Mouse (Mus musculus): ENCODE measurements at regions not wholly inside any gene's neighbourhood (a gene's known extent, or its start where the extent isn't known, plus 50 kb on each side); places are given as distances from the start of the nearest gene placed in this dataset.

DNA sequence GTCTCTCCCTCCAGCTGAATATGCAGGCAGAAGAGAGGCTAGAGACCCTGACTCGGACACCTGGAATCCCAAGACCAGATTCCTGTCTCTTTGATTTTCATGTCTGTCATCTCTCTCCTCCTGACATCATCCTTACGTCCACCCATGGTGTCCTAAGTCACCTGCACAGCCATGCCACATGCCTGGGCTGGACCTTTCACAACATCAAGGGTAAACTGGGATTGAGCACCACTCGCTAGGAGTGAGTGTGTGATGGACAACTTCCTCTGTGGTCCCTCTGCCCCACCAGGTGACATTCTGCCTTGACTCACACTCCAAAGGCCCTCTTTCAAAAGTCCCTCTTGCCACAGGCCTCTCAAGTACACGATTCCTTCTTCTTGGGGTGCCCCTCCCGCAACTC, 244.1 kb downstream of the Bcl11b start:
- no peak for DNase-seq (ENCODE audit: low read depth, low spot score)

- no peak for DNase-seq (ENCODE audit: low read depth, low spot score)
Observed at GRCm38 (mm10) chr12:107759911-107760310, 243.5 kb downstream of the Bcl11b start.

DNA sequence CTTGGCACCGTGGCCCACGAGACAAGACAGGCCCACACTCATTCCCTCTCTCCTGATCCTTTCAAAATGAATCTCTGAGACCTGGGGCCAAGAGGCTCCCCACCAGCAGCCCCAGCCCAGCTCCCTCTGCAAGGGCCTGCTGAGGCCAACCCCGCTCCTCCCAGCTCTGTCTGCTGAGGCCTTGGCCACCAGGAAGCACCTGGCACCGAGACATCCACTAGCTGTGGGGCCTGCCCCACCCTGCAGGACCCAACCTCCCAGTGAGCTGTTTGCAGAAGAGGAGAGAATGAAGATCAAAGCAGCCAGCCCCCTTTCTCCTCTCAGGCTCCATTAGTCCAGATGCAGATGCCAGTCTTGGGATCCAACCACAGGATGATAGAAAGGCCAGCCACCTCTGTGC, 241.3 kb downstream of the Bcl11b start:
- DNase-seq (ENCODE audit: low read depth, low spot score): no peak

DNA sequence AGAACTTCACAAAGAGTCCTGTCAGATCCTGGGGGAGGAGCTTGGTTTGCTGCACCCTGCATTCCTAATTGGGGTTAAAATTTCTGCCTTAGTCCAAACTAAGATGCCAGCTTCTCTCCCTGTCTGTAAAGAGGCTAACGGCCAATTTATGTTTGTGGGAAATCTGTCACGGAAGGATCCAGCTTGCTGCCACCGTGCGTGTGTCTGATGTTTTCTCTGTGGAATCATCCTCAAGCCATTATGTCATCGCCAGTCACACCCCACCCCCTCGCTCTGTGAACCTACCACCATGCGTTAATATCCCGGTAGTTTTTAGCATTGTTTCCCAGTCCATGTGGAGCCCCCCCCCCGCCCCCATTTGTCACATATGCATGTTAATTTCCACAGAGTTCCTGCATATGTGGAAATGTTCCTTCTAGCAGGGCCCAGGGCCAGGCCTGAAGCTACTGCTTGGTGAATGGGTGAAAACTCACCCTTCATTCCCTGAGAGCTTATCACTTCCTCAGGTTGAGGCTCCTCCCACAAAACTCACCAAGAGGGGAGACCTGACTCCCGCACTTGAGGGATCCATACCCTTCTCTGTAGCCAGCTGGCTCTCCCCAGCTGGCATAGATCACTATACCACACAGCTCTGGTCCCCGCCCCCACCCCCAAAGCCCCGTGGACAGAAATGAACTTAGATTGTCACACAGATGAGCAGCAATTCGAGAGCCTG, 233.4 kb downstream of the Bcl11b start:
- no peak for DNase-seq (ENCODE audit: low read depth, low spot score)

- DNase-seq (ENCODE audit: low read depth, low spot score): no peak
Observed at GRCm38 (mm10) chr12:107770516-107770836, 232.9 kb downstream of the Bcl11b start.

GRCm38 (mm10) chr12:107771325-107771724, 232.1 kb downstream of the Bcl11b start:
- no peak for DNase-seq (ENCODE audit: low read depth, low spot score)

- DNase-seq (ENCODE audit: low read depth, low spot score): peak; percentile 18
Observed at GRCm38 (mm10) chr12:107771809-107772208, 231.6 kb downstream of the Bcl11b start.

- no peak for DNase-seq (ENCODE audit: low read depth, low spot score)
Observed at GRCm38 (mm10) chr12:107778046-107778445, 225.4 kb downstream of the Bcl11b start.

DNA sequence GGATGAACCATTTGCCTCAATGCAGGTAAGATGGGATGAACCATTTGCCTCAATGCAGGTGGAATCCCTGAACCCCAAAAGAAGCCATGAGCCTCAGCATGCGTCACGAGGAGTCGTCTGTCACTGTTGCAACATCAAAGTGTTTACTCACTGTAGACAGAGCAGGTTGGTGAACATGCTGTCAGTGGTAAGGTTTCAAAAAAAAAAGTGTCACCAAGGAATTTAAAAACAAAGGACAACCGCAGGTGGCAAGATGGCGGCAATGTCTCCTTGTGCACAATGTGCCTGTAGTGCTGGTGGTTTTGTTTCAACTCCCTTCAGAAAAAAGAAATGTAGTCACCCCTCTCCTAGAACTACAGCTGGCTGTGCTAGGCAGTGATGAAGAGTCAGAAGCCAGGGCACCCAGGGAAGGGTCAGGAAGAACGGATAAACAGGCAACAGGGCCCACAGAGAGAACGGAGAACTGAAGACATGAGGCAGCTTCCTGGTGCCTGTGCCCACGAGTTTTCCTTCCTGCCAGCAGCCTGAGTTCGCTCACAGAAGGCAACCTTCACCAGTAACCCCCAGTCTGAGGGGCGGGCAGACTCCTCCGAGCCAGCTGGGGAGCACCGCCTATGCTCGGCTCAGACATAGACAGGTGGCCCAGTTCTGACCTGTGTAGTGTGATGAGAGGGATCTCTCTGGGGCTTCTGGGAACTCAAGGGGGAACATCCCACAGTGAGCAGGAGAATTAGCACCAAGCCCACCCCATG, 223.9 kb downstream of the Bcl11b start:
- DNase-seq (ENCODE audit: low read depth, low spot score): peak; percentile 16

DNA sequence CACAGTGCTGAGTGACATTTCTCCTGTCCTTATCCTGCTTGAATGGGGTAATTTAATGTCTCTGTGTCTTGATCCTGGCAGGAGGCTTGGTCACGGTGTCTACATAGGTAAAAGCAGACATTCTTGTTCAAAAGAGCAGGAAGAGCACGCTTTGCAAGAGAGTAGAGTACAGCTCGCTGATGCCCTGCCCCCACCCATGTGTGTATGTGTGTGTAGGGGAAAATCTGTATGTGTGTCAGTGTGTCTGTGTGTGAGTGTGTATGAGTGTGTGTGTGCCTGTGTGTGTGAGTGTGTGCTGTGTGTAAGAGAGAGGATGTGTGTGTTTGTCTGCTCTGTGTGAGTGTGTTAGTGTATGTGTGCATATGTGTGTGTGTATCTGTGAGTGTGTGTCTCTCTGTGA, 221.3 kb downstream of the Bcl11b start:
- DNase-seq (ENCODE audit: low read depth, low spot score): no peak

GRCm38 (mm10) chr12:107783831-107784230, 219.6 kb downstream of the Bcl11b start:
- DNase-seq (ENCODE audit: low read depth, low spot score): no peak

- no peak for DNase-seq (ENCODE audit: low read depth, low spot score)
Observed at GRCm38 (mm10) chr12:107789818-107790217, 213.6 kb downstream of the Bcl11b start.

DNA sequence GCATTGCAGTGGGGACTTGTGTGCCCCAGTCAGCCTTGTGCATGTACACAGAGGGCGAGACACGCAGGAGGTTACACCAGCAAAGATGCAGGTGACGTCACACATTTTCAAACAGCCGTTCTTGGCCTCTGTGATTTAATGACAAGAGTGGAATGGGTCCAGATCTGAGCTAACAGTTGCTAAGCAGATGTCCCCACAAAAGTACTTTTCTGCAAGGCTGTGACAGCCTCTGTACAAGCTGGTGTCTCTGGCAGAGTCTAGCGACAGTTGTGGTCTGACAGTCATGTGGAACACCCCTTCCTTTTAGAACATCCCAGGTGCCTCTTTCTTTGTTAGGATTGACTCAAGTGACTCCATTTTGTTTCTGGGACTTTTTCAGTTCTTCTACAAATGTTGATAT, 203.1 kb downstream of the Bcl11b start:
- DNase-seq (ENCODE audit: low read depth, low spot score): no peak

- no peak for DNase-seq (ENCODE audit: low read depth, low spot score)
Observed at GRCm38 (mm10) chr12:107807634-107808033, 195.8 kb downstream of the Bcl11b start.

GRCm38 (mm10) chr12:107808158-107808715, 195.2 kb downstream of the Bcl11b start:
- no peak for DNase-seq (ENCODE audit: low read depth, low spot score)

DNA sequence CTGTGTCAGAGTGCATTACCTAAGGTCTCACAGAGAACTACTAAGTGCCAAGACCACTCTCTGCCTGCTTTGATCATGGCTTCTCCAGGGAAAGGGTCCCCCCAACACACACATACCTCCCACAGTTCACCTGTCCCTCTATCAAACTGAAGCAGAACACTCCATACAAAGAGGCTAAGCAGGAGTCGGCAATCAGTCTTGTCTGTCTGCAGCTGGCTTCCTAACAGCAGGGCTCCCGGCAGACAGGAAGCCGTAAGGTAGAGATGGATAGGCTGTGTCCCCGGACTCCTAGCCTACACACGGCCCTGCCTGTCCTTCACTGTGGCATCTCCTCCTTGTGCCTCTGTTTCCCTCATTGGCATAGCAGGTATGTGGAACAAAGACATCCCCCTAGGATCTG, 192.2 kb downstream of the Bcl11b start:
- no peak for DNase-seq (ENCODE audit: low read depth, low spot score)

- no peak for DNase-seq (ENCODE audit: low read depth, low spot score)
Observed at GRCm38 (mm10) chr12:107812549-107813335, 190.7 kb downstream of the Bcl11b start.

DNA sequence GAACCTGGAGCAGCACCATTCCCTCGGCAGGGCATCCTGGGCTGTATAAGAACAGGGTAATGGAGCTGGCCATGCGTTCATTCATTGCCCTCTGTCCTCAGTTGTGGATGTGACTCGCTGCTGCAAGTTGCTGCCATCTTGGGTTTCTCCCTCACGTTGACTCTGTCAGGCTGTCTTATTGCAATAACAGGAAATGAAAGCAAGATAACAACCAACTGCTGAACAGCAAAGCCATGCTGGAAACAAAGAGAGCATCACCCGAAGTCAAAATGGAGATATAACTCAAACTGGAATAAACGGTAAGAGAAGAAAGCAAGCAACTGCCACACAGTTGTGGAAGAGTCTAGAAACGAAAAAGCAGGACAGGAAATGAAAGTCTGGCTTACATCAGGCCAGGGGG, 188.5 kb downstream of the Bcl11b start:
- no peak for DNase-seq (ENCODE audit: low read depth, low spot score)

DNA sequence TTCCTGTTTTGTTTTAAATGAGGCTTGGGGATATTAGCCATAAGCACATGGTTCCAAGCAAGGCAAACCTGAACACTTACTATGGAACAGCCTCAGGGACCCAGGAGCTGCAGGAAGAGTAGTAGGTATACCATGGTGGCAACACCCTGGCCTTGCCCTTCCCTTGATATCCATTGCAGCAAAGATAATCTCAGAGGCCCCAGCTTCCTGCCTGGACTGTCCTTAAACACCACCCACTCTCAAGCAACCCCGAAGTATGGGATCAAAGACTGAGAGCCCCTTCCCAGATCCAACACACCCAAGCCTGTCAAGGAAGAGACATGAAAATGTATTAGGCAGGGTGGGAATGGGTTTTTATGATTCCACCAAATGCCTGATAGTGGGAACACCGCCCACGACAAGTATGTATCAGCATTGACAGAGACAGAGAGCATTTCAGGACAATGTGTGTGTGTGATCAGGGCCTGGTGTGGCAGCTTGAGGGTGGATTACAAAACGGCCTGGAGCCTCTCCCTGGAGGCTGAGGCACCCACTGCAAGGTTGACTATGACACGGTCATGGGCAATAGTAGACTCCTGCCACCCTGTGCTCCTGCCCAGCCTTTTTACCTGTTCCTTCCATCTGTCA, 179.5 kb downstream of the Bcl11b start:
- no peak for DNase-seq (ENCODE audit: low read depth, low spot score)

DNA sequence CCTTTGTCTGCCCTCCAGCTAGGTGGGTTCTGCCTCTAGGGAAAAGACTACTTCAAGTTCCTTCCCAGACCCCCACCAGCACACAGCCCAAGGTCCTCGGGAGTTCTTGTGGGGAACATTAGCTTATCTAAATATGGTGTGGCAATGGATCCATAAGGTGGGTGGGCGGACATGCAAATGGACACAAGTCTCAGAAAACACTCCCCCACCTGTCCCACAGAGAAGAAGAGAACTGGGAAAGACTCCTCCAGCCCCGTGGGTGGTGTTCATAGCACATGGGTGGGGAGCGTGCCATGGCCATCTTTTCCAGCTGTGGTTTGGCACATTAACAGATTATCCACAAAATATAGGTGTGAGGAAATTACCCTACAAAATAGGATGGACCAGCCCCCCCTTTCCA, 177.5 kb downstream of the Bcl11b start:
- no peak for DNase-seq (ENCODE audit: low read depth, low spot score)

DNA sequence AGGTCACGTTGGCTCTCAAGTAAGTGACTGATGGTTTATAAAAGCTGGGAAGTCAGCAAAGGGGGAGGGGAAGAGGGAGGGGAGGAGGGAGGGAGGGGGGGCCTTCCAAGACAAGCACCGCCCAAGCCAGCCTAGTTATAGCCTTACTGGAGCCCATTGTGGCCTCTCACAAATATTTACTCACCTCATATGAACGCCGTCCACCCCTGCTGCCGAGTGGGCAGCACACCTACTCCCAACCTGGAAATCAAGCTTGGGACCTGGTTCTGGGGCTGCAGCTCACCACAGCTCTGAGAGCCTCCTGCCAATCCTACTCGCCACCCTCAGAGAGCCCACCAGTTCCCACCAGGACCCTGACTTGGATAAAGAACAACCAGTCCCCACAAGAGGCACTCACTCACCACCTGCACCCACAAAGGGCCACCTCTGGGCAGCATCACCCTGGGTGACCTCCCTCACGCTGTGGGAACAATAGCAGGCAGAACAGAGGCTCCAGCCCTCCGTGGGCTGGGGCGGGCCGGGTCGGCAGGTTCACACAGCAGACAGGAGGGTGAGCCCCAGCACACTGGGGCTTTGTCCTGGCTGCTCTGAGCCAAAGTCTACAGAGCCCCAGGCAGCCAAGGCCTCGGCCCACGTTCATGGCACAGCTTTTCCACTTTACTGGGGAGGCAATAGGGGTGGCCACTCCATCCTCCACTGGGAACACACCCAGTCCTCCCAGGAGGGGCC, 171.8 kb downstream of the Bcl11b start:
- no peak for DNase-seq (ENCODE audit: low read depth, low spot score)
